Mouse (Mus musculus) stomach, postnatal 0 days (tissue): ENCODE results near the gene C2cd5. TPM values are rescaled to one million over a fixed set of nuclear protein-coding genes. Genes with fewer than 3 reads are reported as not detected.
"Not testable (repeated sequence)": the region's sequence is repeated elsewhere in the genome, so short reads cannot be mapped to it uniquely, and the experiment has no call there.

Experiments used
- ATAC-seq: fragments of 200-750 bp; cut with Nextera tagmentation; 2 replicates; pipeline ENCODE4 v1.8.0; 2017; ENCODE audit not compliant: low FRiP score, low TSS enrichment
- DNase-seq: peaks from one replicate; pipeline ENCODE4 v3.0.0-alpha.2; 2016; ENCODE audit warnings: low spot score
- H3K27ac ChIP-seq: fragments of 300-500 bp; sonication (generic); replicated peaks from 2 replicates; pipeline ENCODE4 v1.5.1; 2014; ENCODE audit warnings: mild to moderate bottlenecking, control low read depth
- H3K27me3 ChIP-seq: fragments of 300-500 bp; sonication (generic); 2 replicates; pipeline ENCODE4 v1.6.1; 2014; ENCODE audit warnings: low read length; ENCODE audit not compliant: control insufficient read depth, insufficient read depth
- H3K36me3 ChIP-seq: fragments of 300-500 bp; sonication (generic); 2 replicates; pipeline ENCODE4 v1.6.1; 2014; ENCODE audit warnings: low read length, mixed read lengths; ENCODE audit not compliant: control insufficient read depth, insufficient read depth
- H3K4me1 ChIP-seq: fragments of 300-500 bp; sonication (generic); replicated peaks from 2 replicates; pipeline ENCODE4 v1.6.1; 2014; ENCODE audit warnings: antibody characterized with exemption; ENCODE audit not compliant: control insufficient read depth, insufficient read depth
- H3K4me2 ChIP-seq: fragments of 300-500 bp; sonication (generic); replicated peaks from 2 replicates; pipeline ENCODE4 v1.6.1; 2014; ENCODE audit warnings: low read depth, mild to moderate bottlenecking, control low read depth, moderate library complexity
- H3K4me3 ChIP-seq: fragments of 300-500 bp; sonication (generic); 2 replicates; pipeline ENCODE4 v1.5.1; 2014; ENCODE audit warnings: low read depth, low read length, control low read depth
- H3K9ac ChIP-seq: fragments of 300-500 bp; sonication (generic); 2 replicates; pipeline ENCODE4 v1.6.1; 2014; ENCODE audit warnings: mild to moderate bottlenecking, low read length, control low read depth, mixed read lengths
- H3K9me3 ChIP-seq: fragments of 300-500 bp; sonication (generic); 2 replicates; pipeline ENCODE4 v1.6.1; 2016; ENCODE audit warnings: low read length; ENCODE audit not compliant: control insufficient read depth
- CTCF ChIP-seq: IDR thresholded peaks from 2 replicates; pipeline ENCODE4 v1.5.1; 2016; ENCODE audit warnings: antibody characterized with exemption, low read depth, mild to moderate bottlenecking, moderate library complexity
- EP300 ChIP-seq: optimal IDR thresholded peaks from 2 replicates; pipeline ENCODE3; 2016; ENCODE audit warnings: antibody characterized with exemption
- WGBS: fragments of 180-500 bp; shearing (Covaris S2); extraction: QIAGEN DNeasy Blood & Tissue Kit; methylation state at CpG from one replicate; pipeline ENCODE4 v1.1.7; 2014; 5-methylcytosine and 5-hydroxymethylcytosine counted together
- polyA plus RNA-seq: library from polyadenylated mRNA; unstranded; fragments of >200 nt; fragmentation: Nextera tagmentation; extraction: Ambion mirVana; gene quantifications from 2 replicates; pipeline ENCODE4 v1.2.1, GENCODE M21; 2015

The C2cd5 gene
- polyA plus RNA-seq, 1 experiment from 2014 or later: 7.7 TPM

DNA sequence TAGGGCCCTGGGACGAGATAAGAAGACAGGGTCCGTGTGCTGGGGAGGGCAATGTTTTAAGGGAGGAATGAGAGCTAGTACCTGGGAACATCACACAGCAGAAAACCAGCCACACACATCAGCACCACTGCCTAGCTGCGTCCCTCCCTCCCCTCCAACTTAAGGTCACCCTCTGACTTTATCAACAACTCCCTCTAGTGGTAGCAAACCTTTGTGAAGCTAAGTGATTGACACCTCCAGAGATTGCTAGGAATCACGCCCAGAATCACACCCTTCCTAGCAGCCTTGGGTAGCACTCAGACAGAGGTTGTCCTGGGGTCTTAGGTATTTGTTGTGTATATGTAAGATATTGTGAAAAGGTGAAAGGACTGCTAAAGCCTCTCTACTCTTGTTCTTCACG, 79.3 kb downstream of the C2cd5 start:
- H3K27me3 ChIP-seq: no peaks in the 10 kb centered on the region
- WGBS: 73% methylated on average over 5 of the region's 5 CpGs
- no peak overlapping the region for H3K4me3 ChIP-seq
- H3K9ac ChIP-seq: no peak overlapping the region
- H3K36me3 ChIP-seq: peaks cover 4% of the 10 kb centered on the region
- TF ChIP-seq CTCF (peak; percentile 63), EP300 (no peak)
- ATAC-seq: no peak
- H3K4me1 ChIP-seq: no peaks in the 10 kb centered on the region
- no peaks in the 10 kb centered on the region for H3K9me3 ChIP-seq
- no peak overlapping the region for H3K4me2 ChIP-seq
- DNase-seq: peak; percentile 13
- no peak overlapping the region for H3K27ac ChIP-seq

DNA sequence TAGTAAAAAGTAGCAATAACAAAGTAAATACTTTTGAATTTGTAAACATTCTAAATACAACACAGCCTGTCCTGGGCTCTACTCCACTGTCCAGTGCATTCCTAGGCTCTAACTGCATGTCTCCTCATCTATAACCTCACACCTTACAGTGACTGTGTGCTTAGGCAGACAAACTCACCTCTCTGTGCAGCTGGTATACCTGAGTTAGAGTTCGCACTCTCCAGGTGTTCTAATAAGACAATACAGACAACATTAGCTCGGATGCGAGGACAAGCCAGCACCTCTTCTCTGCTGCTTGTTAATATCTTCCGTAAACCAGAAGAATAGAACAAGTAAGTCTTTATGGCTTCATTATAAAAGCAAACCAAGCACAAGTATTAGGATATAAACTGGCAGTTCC, 79.8 kb downstream of the C2cd5 start:
- Histone ChIP-seq H3K36me3 (peaks cover 4% of the 10 kb centered on the region), H3K4me2 (no peak overlapping the region), H3K4me1 (no peaks in the 10 kb centered on the region), H3K9ac (no peak overlapping the region), H3K27ac (no peak overlapping the region), H3K4me3 (no peak overlapping the region), H3K27me3 (no peaks in the 10 kb centered on the region), H3K9me3 (no peaks in the 10 kb centered on the region)
- TF ChIP-seq EP300 (no peak), CTCF (no peak)
- peak; percentile 6 for DNase-seq
- no peak for ATAC-seq
- 95% methylated on average over 4 of the region's 4 CpGs for WGBS

DNA sequence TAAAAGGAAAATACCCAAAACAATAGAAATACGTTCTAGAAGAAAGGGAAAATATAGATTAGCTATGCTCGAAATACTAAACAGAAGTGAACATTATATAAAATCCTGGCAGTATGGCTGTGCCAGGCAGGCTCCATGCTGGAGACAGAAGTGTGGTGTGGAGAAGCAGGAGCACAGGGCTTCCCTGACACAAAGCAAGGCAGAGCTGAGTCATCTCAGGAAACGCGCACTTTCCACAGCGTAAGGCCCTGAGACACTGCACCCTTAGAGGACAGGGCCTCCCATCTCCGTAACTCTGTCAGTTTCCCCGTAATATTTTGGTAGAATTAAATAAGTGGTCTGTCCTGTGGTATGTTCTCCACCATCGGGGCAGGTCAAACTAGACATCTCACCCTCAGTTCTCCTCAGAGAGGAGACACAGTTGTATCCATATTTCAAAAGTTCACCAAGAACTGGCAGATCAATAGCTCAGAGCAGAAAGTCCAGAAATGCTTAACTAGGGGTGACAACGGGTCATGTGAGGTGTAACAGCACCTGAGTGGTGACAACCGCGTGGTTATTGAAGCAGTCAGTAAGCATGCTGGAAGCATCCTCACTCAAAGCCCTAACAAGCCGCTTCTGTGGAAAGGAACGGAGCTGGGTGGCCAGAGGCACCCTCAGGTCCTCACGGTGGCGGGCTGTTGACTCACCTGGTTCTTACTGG, 87.3 kb downstream of the C2cd5 start:
- ATAC-seq: no peak
- Histone ChIP-seq H3K4me2 (no peak overlapping the region), H3K4me3 (no peak overlapping the region), H3K9ac (no peak overlapping the region), H3K9me3 (no peaks in the 10 kb centered on the region), H3K4me1 (no peaks in the 10 kb centered on the region), H3K27me3 (no peaks in the 10 kb centered on the region), H3K36me3 (peaks cover 8% of the 10 kb centered on the region), H3K27ac (no peak overlapping the region)
- no peak for DNase-seq
- TF ChIP-seq CTCF (no peak), EP300 (no peak)
- 91% methylated on average over 15 of the region's 15 CpGs for WGBS

- DNase-seq: no peak
- peaks cover 4% of the 10 kb centered on the region; the same call in 1 of the 2 replicates for H3K36me3 ChIP-seq
- H3K9ac ChIP-seq: no peak overlapping the region
- no peak overlapping the region for H3K27ac ChIP-seq
- H3K4me1 ChIP-seq: no peaks in the 10 kb centered on the region
- no peak for TF ChIP-seq CTCF
- no peak for TF ChIP-seq EP300
- no peak for ATAC-seq
- H3K9me3 ChIP-seq: no peaks in the 10 kb centered on the region
- WGBS: 73% methylated on average over 5 of the region's 5 CpGs
- H3K27me3 ChIP-seq: no peaks in the 10 kb centered on the region
- no peak overlapping the region for H3K4me2 ChIP-seq
- no peak overlapping the region for H3K4me3 ChIP-seq
These were observed 91.1 kb downstream of the C2cd5 start for GRCm38 (mm10) chr6:143008865-143009264.

GRCm38 (mm10) chr6:143005209-143005608, 94.7 kb downstream of the C2cd5 start:
- not testable (repeated sequence) for H3K4me1 ChIP-seq, ATAC-seq, DNase-seq, H3K27me3 ChIP-seq, H3K4me2 ChIP-seq, H3K9ac ChIP-seq, H3K4me3 ChIP-seq, H3K27ac ChIP-seq, H3K36me3 ChIP-seq, H3K9me3 ChIP-seq
- 90% methylated on average over 9 of the region's 9 CpGs for WGBS

DNA sequence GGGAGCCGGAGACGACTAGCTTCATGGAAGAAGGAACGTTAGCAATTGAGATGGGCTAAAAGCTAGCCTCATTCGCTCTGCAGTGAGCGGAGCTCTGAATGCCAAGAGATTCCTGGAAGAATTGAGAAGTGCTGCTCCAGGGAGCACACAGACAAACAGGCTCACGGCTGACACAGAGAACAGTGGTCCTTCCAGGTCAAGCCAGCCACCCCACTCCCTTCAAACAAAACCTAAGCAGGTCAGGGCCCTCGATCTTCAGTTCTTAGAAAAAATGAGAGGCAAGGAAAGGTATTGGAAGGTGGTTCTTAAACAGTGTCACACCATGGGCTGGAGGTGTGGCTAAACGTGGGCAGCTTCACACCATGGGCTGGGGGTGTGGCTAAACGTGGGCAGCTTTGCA, 95.1 kb downstream of the C2cd5 start:
- no peak overlapping the region for H3K9ac ChIP-seq
- no peaks in the 10 kb centered on the region for H3K36me3 ChIP-seq
- H3K4me1 ChIP-seq: no peaks in the 10 kb centered on the region
- H3K27me3 ChIP-seq: no peaks in the 10 kb centered on the region
- H3K4me3 ChIP-seq: no peak overlapping the region
- no peak for TF ChIP-seq EP300
- no peak for TF ChIP-seq CTCF
- no peaks in the 10 kb centered on the region for H3K9me3 ChIP-seq
- 74% methylated on average over 9 of the region's 9 CpGs for WGBS
- ATAC-seq (no peak), DNase-seq (no peak)
- no peak overlapping the region for H3K27ac ChIP-seq
- no peak overlapping the region for H3K4me2 ChIP-seq
